In the genomic region with DNA sequence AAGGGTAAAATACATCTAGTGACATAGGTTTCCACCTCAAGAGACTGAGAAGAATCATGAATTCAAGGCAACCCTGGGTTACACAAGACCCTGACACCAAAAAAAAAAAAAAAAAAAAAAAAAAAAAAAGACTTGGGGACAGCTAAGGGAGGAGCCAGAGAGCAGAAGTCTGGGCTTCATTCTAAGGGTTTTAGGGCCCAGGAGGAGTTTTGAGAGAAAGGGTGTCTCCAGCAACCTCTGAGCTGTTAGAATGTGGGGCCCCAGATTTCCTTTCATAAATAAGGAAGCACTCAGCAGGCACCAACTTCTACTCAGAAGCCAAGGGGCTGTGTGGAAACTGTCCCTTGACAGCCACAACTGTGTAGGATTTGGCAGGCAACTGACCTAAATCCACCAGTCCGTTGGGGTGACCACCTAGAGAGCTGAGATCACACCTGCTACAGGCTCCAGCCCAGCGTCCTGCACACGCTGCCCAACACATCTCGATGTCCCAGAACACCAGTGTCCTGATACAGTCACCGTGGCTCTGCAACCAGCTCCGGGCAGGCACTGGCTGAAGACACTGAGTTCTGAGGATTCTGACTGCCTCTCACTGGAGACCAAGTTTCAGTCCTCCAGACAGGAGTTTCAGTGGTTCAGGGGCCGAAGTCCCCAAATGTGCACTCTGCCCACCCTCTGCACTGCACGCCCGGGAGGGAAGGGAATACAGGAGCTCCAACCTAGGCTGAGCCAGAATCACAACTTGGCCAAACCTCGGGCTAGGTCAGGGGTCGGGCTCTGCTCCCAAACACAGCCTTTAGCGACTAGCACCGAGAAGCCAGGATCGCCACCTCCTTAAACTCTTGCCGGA, we compare ENCODE assay signal across 8 mouse cellular contexts. TPM values are rescaled to one million over a fixed set of nuclear protein-coding genes. Genes with fewer than 3 reads are reported as not detected.
DNase-seq lines count a peak whose midpoint lies in the region; ATAC-seq and TF ChIP-seq lines count a peak whose summit lies in the region.

No protein-coding gene starts in this region.

- DNase-seq in cerebellum, adult 11-12 months, result peak; percentile 55
- DNase-seq in cerebellum, postnatal 4 days (ENCODE audit: low spot score in 2 of 2), result no peak
- DNase-seq in embryonic facial prominence, embryonic 14.5 days (ENCODE audit: low spot score), result peak; percentile 43
- DNase-seq in liver, embryonic 11.5 days (ENCODE audit: low spot score), result peak; percentile 61
- peak; percentile 49 for DNase-seq in naive thymus-derived CD4-positive, alpha-beta T cell, adult 2 months (ENCODE audit: low read depth)
- no peak for DNase-seq in layer of hippocampus, adult 18-20 months (ENCODE audit: low spot score in 2 of 2)

- peak overlapping the region; percentile 98 for H3K4me3 ChIP-seq in E14TG2a.4 (replicated peaks; ENCODE audit: low read length)
- peak overlapping the region; percentile 91 for H3K4me3 ChIP-seq in embryonic facial prominence, embryonic 14.5 days (ENCODE audit: low read depth, low read length)
- H3K4me3 ChIP-seq in hindbrain, embryonic 16.5 days (ENCODE audit: low read length), result peak overlapping the region; percentile 63
- peak overlapping the region; percentile 70 for H3K4me3 ChIP-seq in liver, embryonic 11.5 days (ENCODE audit: low read depth, low read length)

- TF ChIP-seq CTCF in E14TG2a.4 (conservative IDR thresholded peaks at IDR 0.05; ENCODE audit: low read length), result no peak

- peaks cover 72% of the 10 kb centered on the region for H3K4me1 ChIP-seq in E14TG2a.4 (replicated peaks; ENCODE audit: low read depth, low read length)
- peaks cover 32% of the 10 kb centered on the region for H3K4me1 ChIP-seq in embryonic facial prominence, embryonic 14.5 days (ENCODE audit: control insufficient read depth, insufficient read depth, low read length)
- H3K4me1 ChIP-seq in hindbrain, embryonic 16.5 days (ENCODE audit: control insufficient read depth, insufficient read depth, low read depth, low read length), result peaks cover 15% of the 10 kb centered on the region
- H3K4me1 ChIP-seq in liver, embryonic 11.5 days (replicated peaks; ENCODE audit: control insufficient read depth, insufficient read depth, low read length), result peaks cover 40% of the 10 kb centered on the region

- peak overlapping the region; percentile 89 for H3K27ac ChIP-seq in embryonic facial prominence, embryonic 14.5 days (replicated peaks; ENCODE audit: low read depth, low read length)
- peak overlapping the region; percentile 74 for H3K27ac ChIP-seq in hindbrain, embryonic 16.5 days (ENCODE audit: low read depth, low read length)
- peak overlapping the region; percentile 92 for H3K27ac ChIP-seq in liver, embryonic 11.5 days (ENCODE audit: low read depth, low read length)

- no peaks in the 10 kb centered on the region for H3K9me3 ChIP-seq in E14TG2a.4 (ENCODE audit: low read length)
- no peaks in the 10 kb centered on the region for H3K9me3 ChIP-seq in embryonic facial prominence, embryonic 14.5 days (ENCODE audit: control insufficient read depth, low read length)
- H3K9me3 ChIP-seq in hindbrain, embryonic 16.5 days (ENCODE audit: control insufficient read depth, low read length), result no peaks in the 10 kb centered on the region
- no peaks in the 10 kb centered on the region for H3K9me3 ChIP-seq in liver, embryonic 11.5 days (ENCODE audit: control insufficient read depth, low read length)

- H3K9ac ChIP-seq in embryonic facial prominence, embryonic 14.5 days (ENCODE audit: low read depth, low read length), result peak overlapping the region; percentile 88
- peak overlapping the region; percentile 78 for H3K9ac ChIP-seq in hindbrain, embryonic 16.5 days (ENCODE audit: low read depth, low read length)
- peak overlapping the region; percentile 82 for H3K9ac ChIP-seq in liver, embryonic 11.5 days (ENCODE audit: low read depth, low read length)

- H3K27me3 ChIP-seq in E14TG2a.4 (ENCODE audit: insufficient read depth, low read length), result no peaks in the 10 kb centered on the region
- no peaks in the 10 kb centered on the region for H3K27me3 ChIP-seq in embryonic facial prominence, embryonic 14.5 days (replicated peaks; ENCODE audit: control insufficient read depth, insufficient read depth, low read length)
- no peaks in the 10 kb centered on the region for H3K27me3 ChIP-seq in hindbrain, embryonic 16.5 days (replicated peaks; ENCODE audit: control insufficient read depth, insufficient read depth, low read length)
- H3K27me3 ChIP-seq in liver, embryonic 11.5 days (replicated peaks; ENCODE audit: control insufficient read depth, insufficient read depth, low read length), result no peaks in the 10 kb centered on the region

- H3K36me3 ChIP-seq in E14TG2a.4 (ENCODE audit: insufficient read depth, low read length), result no peaks in the 10 kb centered on the region
- no peaks in the 10 kb centered on the region for H3K36me3 ChIP-seq in embryonic facial prominence, embryonic 14.5 days (ENCODE audit: control insufficient read depth, insufficient read depth, low read length)
- H3K36me3 ChIP-seq in hindbrain, embryonic 16.5 days (ENCODE audit: control insufficient read depth, insufficient read depth, low read length), result no peaks in the 10 kb centered on the region
- H3K36me3 ChIP-seq in liver, embryonic 11.5 days (ENCODE audit: control insufficient read depth, insufficient read depth, low read length), result no peaks in the 10 kb centered on the region

- peak overlapping the region; percentile 92 for H3K4me2 ChIP-seq in embryonic facial prominence, embryonic 14.5 days (ENCODE audit: low read depth, low read length)
- peak overlapping the region; percentile 94 for H3K4me2 ChIP-seq in hindbrain, embryonic 16.5 days (ENCODE audit: low read length)
- peak overlapping the region; percentile 66 for H3K4me2 ChIP-seq in liver, embryonic 11.5 days

- whole genome bisulfite sequencing in embryonic facial prominence, embryonic 14.5 days, result 2% methylated on average over 8 of the region's 15 CpGs
- 0% methylated on average over 15 of the region's 15 CpGs for WGBS in hindbrain, embryonic 16.5 days
- WGBS in liver, embryonic 11.5 days, result under 1% methylated on average over 15 of the region's 15 CpGs

- ATAC-seq in embryonic facial prominence, embryonic 14.5 days (ENCODE audit: low read depth), result 0 out of 2 replicates have a peak, but pooled peaks have one; percentile 0
- ATAC-seq in hindbrain, embryonic 16.5 days, result peak; percentile 7
- ATAC-seq in liver, embryonic 11.5 days (replicated peaks; ENCODE audit: low FRiP score), result peak; percentile 7; the same call in 1 of the 2 replicates

RNA-seq across cellular contexts. Expression of gene Tspan14, which starts 0.9 kb away (rescaled TPM):
- 72.7 and 76.2 TPM in 2 replicates for polyA plus RNA-seq in embryonic facial prominence, embryonic 14.5 days (2014; fragmentation: Nextera tagmentation; extraction: Ambion mirVana)
- polyA plus RNA-seq in hindbrain, embryonic 16.5 days (2015; fragmentation: Nextera tagmentation; extraction: Ambion mirVana), result 52.5 and 60.6 TPM in 2 replicates
- 65.3 and 68.1 TPM in 2 replicates for polyA plus RNA-seq in liver, embryonic 11.5 days (2014; fragmentation: Nextera tagmentation; extraction: Ambion mirVana)
- 10 to 100 TPM; 30.5 to 33.7 TPM for total RNA-seq in layer of hippocampus, adult 18-20 months (2021)

RNA-seq across cellular contexts. Expression of gene Fam213a, which starts 47.9 kb away (rescaled TPM):
- 35.7 and 39.7 TPM in 2 replicates for polyA plus RNA-seq in embryonic facial prominence, embryonic 14.5 days (2014; fragmentation: Nextera tagmentation; extraction: Ambion mirVana)
- polyA plus RNA-seq in hindbrain, embryonic 16.5 days (2015; fragmentation: Nextera tagmentation; extraction: Ambion mirVana), result 110 and 123 TPM in 2 replicates
- polyA plus RNA-seq in liver, embryonic 11.5 days (2014; fragmentation: Nextera tagmentation; extraction: Ambion mirVana), result 78.2 and 84.8 TPM in 2 replicates
- 100 to 1,000 TPM; 173 to 191 TPM for total RNA-seq in layer of hippocampus, adult 18-20 months (2021)

Comparison
In these comparisons a context has a peak if more than half of its experiments do, and no peak if none do; other contexts are left out.
1. DNase-seq: peak in cerebellum, adult 11-12 months (single experiment), embryonic facial prominence, embryonic 14.5 days (single experiment), liver, embryonic 11.5 days (single experiment) and naive thymus-derived CD4-positive, alpha-beta T cell, adult 2 months (single experiment); none in cerebellum, postnatal 4 days (0 of 2) and layer of hippocampus, adult 18-20 months (0 of 2).
2. Peak in every context shown above with its lines, with median percentiles within 50 percentile points of each other: H3K4me3 ChIP-seq, ATAC-seq, H3K27ac ChIP-seq, H3K4me2 ChIP-seq and H3K9ac ChIP-seq.